Mouse (Mus musculus) liver, adult (tissue): Measurements from ENCODE around the gene Wdfy1.

Source experiments
- GATA4 ChIP-seq: IDR thresholded peaks from 2 replicates; pipeline ENCODE4 v1.6.1; 2014; ENCODE audit warnings: mild to moderate bottlenecking, low read length; ENCODE audit not compliant: insufficient replicate concordance

Wdfy1 gene

GRCm38 (mm10) chr1:79659598-79659997, 116.3 kb downstream of the Wdfy1 start:
- TF ChIP-seq GATA4 = no peak

- no peak for TF ChIP-seq GATA4
These were observed 118.5 kb downstream of the Wdfy1 start for GRCm38 (mm10) chr1:79657411-79657810.

GRCm38 (mm10) chr1:79655819-79656555, 120.0 kb downstream of the Wdfy1 start:
- no peak for TF ChIP-seq GATA4

- TF ChIP-seq GATA4 = no peak
These were observed 121.0 kb downstream of the Wdfy1 start for GRCm38 (mm10) chr1:79654948-79655347.
